Mouse (Mus musculus): ENCODE data around the gene Astn1. TPM values are rescaled to one million over a fixed set of nuclear protein-coding genes. Genes with fewer than 3 reads are reported as not detected.

Gene Astn1
- polyA plus RNA-seq, 2 experiments, result 0.03 TPM

- ATAC-seq (ENCODE audit: insufficient read depth), result no peak
- no peak overlapping the region for H3K9ac ChIP-seq (replicated peaks)
- DNase-seq (ENCODE audit: low read depth in 3 of 3, low spot score in 3 of 3), result no peak
- TF ChIP-seq EP300 (IDR thresholded peaks at IDR 0.05; ENCODE audit: low read depth) (no peak), CTCF (IDR thresholded peaks at IDR 0.05; ENCODE audit: low read depth) (peak; percentile 72)
- no peak overlapping the region for H3K4me2 ChIP-seq (ENCODE audit: low read depth)
- no peaks in the 10 kb centered on the region for H3K36me3 ChIP-seq (replicated peaks; ENCODE audit: control insufficient read depth, insufficient read depth, low read depth)
- H3K27me3 ChIP-seq (ENCODE audit: control insufficient read depth, insufficient read depth, low read length), result no peaks in the 10 kb centered on the region
- 28% methylated on average over 16 of the region's 16 CpGs for WGBS (ENCODE audit: insufficient replicate concordance)
- no peak overlapping the region for H3K4me3 ChIP-seq (ENCODE audit: insufficient read depth in 1 of 2, low read depth in 2 of 2, low read length in 2 of 2)
- H3K4me1 ChIP-seq (replicated peaks; ENCODE audit: control insufficient read depth in 2 of 2, insufficient read depth in 2 of 2, low read length in 1 of 2), result no peaks in the 10 kb centered on the region
- no peaks in the 10 kb centered on the region for H3K9me3 ChIP-seq (ENCODE audit: control insufficient read depth, low read length)
- H3K27ac ChIP-seq, result no peak overlapping the region
Observed at GRCm38 (mm10) chr1:158596726-158597448, 234.8 kb downstream of the Astn1 start.

- no peak overlapping the region for H3K4me2 ChIP-seq (ENCODE audit: low read depth)
- no peak overlapping the region for H3K4me3 ChIP-seq (ENCODE audit: insufficient read depth in 1 of 2, low read depth in 2 of 2, low read length in 2 of 2)
- no peaks in the 10 kb centered on the region for H3K4me1 ChIP-seq (replicated peaks; ENCODE audit: control insufficient read depth in 2 of 2, insufficient read depth in 2 of 2, low read length in 1 of 2)
- no peak overlapping the region for H3K9ac ChIP-seq (replicated peaks)
- H3K36me3 ChIP-seq (replicated peaks; ENCODE audit: control insufficient read depth, insufficient read depth, low read depth), result no peaks in the 10 kb centered on the region
- ATAC-seq (ENCODE audit: insufficient read depth) (no peak), DNase-seq (ENCODE audit: low read depth in 3 of 3, low spot score in 3 of 3) (no peak)
- H3K9me3 ChIP-seq (ENCODE audit: control insufficient read depth, low read length), result no peaks in the 10 kb centered on the region
- whole genome bisulfite sequencing (ENCODE audit: insufficient replicate concordance), result 56% methylated on average over 7 of the region's 7 CpGs
- H3K27ac ChIP-seq, result no peak overlapping the region
- no peaks in the 10 kb centered on the region for H3K27me3 ChIP-seq (ENCODE audit: control insufficient read depth, insufficient read depth, low read length)
- no peak for TF ChIP-seq EP300 (IDR thresholded peaks at IDR 0.05; ENCODE audit: low read depth)
- TF ChIP-seq CTCF (IDR thresholded peaks at IDR 0.05; ENCODE audit: low read depth), result 0 out of 2 replicates have a peak, but pooled peaks have one; percentile 24
Observed at GRCm38 (mm10) chr1:158597996-158598395, 235.9 kb downstream of the Astn1 start.

- H3K27me3 ChIP-seq (ENCODE audit: control insufficient read depth, insufficient read depth, low read length), result no peaks in the 10 kb centered on the region
- TF ChIP-seq CTCF (IDR thresholded peaks at IDR 0.05; ENCODE audit: low read depth), result no peak
- H3K4me2 ChIP-seq (ENCODE audit: low read depth), result no peak overlapping the region
- 66% methylated on average over 2 of the region's 2 CpGs for WGBS (ENCODE audit: insufficient replicate concordance)
- H3K9ac ChIP-seq (replicated peaks), result no peak overlapping the region
- DNase-seq (ENCODE audit: low read depth in 3 of 3, low spot score in 3 of 3), result no peak
- no peak overlapping the region for H3K4me3 ChIP-seq (ENCODE audit: insufficient read depth in 1 of 2, low read depth in 2 of 2, low read length in 2 of 2)
- H3K36me3 ChIP-seq (replicated peaks; ENCODE audit: control insufficient read depth, insufficient read depth, low read depth), result no peaks in the 10 kb centered on the region
- ATAC-seq (ENCODE audit: insufficient read depth), result no peak
- H3K27ac ChIP-seq, result no peak overlapping the region
- H3K4me1 ChIP-seq (replicated peaks; ENCODE audit: control insufficient read depth in 2 of 2, insufficient read depth in 2 of 2, low read length in 1 of 2), result no peaks in the 10 kb centered on the region
- no peaks in the 10 kb centered on the region for H3K9me3 ChIP-seq (ENCODE audit: control insufficient read depth, low read length)
Observed at GRCm38 (mm10) chr1:158599435-158599834, 237.4 kb downstream of the Astn1 start.

- TF ChIP-seq CTCF (IDR thresholded peaks at IDR 0.05; ENCODE audit: low read depth), result no peak
- TF ChIP-seq EP300 (IDR thresholded peaks at IDR 0.05; ENCODE audit: low read depth), result no peak
Observed at GRCm38 (mm10) chr1:158603056-158603455, 241.0 kb downstream of the Astn1 start.

GRCm38 (mm10) chr1:158604149-158604548 is 242.1 kb downstream of the Astn1 start:
- 76% methylated on average over 1 of the region's 1 CpGs for WGBS (ENCODE audit: insufficient replicate concordance)

More at GRCm38 (mm10) chr1:158603056-158603455, 241.0 kb downstream of the Astn1 start:
- DNase-seq (ENCODE audit: low read depth in 3 of 3, low spot score in 3 of 3) (no peak), ATAC-seq (ENCODE audit: insufficient read depth) (no peak)
- no peak overlapping the region for H3K9ac ChIP-seq (replicated peaks)
- no peaks in the 10 kb centered on the region for H3K4me1 ChIP-seq (replicated peaks; ENCODE audit: control insufficient read depth in 2 of 2, insufficient read depth in 2 of 2, low read length in 1 of 2)
- no peaks in the 10 kb centered on the region for H3K27me3 ChIP-seq (ENCODE audit: control insufficient read depth, insufficient read depth, low read length)
- no peak overlapping the region for H3K4me3 ChIP-seq (ENCODE audit: insufficient read depth in 1 of 2, low read depth in 2 of 2, low read length in 2 of 2)
- no peaks in the 10 kb centered on the region for H3K9me3 ChIP-seq (ENCODE audit: control insufficient read depth, low read length)
- no peak overlapping the region for H3K4me2 ChIP-seq (ENCODE audit: low read depth)
- H3K27ac ChIP-seq, result no peak overlapping the region
- H3K36me3 ChIP-seq (replicated peaks; ENCODE audit: control insufficient read depth, insufficient read depth, low read depth), result no peaks in the 10 kb centered on the region
- 51% methylated on average over 2 of the region's 2 CpGs for WGBS (ENCODE audit: insufficient replicate concordance)

More at GRCm38 (mm10) chr1:158604149-158604548, 242.1 kb downstream of the Astn1 start:
- ATAC-seq (ENCODE audit: insufficient read depth) (no peak), DNase-seq (ENCODE audit: low read depth in 3 of 3, low spot score in 3 of 3) (no peak)
- Histone ChIP-seq H3K27ac (no peak overlapping the region), H3K36me3 (replicated peaks; ENCODE audit: control insufficient read depth, insufficient read depth, low read depth) (no peaks in the 10 kb centered on the region), H3K4me2 (ENCODE audit: low read depth) (no peak overlapping the region), H3K9me3 (ENCODE audit: control insufficient read depth, low read length) (no peaks in the 10 kb centered on the region), H3K4me1 (replicated peaks; ENCODE audit: control insufficient read depth in 2 of 2, insufficient read depth in 2 of 2, low read length in 1 of 2) (no peaks in the 10 kb centered on the region), H3K9ac (replicated peaks) (no peak overlapping the region), H3K27me3 (ENCODE audit: control insufficient read depth, insufficient read depth, low read length) (no peaks in the 10 kb centered on the region), H3K4me3 (ENCODE audit: insufficient read depth in 1 of 2, low read depth in 2 of 2, low read length in 2 of 2) (no peak overlapping the region)
- no peak for TF ChIP-seq EP300 (IDR thresholded peaks at IDR 0.05; ENCODE audit: low read depth)
- TF ChIP-seq CTCF (IDR thresholded peaks at IDR 0.05; ENCODE audit: low read depth), result no peak
